Mouse (Mus musculus): ENCODE data around the gene Prl3d2. TPM values are rescaled to one million over a fixed set of nuclear protein-coding genes. Genes with fewer than 3 reads are reported as not detected.
"Not testable (repeated sequence)": the region's sequence is repeated elsewhere in the genome, so short reads cannot be mapped to it uniquely, and the experiment has no call there.

Prl3d2 gene
- polyA plus RNA-seq (2016; fragmentation: Nextera tagmentation; extraction: Ambion mirVana) = not detected in 2 replicates

- not testable (repeated sequence) for H3K4me3 ChIP-seq; ATAC-seq (ENCODE audit: low FRiP score)
- 98% methylated on average over 4 of the region's 4 CpGs for WGBS
Observed at GRCm38 (mm10) chr13:27121398-27121797, at the start of gene Prl3d2. TSS of gene Prl3d2 (plus strand) at chr13:27121698.

DNA sequence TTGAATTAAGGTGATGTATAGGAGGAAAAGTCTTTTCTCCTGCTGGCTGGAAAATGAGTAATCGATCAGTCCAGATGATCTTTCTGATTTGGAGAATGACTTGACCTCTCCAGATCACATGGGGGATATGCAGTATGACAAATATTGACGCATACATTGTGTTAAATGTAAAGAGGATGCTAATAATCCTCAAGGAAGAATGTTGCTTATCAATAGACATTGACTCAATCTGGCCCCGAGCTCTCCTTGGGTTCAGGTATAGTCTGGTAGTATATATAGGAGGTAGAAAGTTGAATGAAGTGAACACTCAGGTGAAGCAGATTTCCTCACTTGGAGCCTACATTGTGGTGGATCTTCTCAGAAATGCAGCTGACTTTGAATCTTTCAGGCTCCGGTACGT, 27.6 kb upstream of the Prl3d2 start, which contains the start of gene Prl3d1:
Gene Prl3d1 (plus strand): TSS at position 301 of the 400 bp plus-strand sequence.
- not testable (repeated sequence) for H3K9ac ChIP-seq; H3K36me3 ChIP-seq; H3K4me1 ChIP-seq; H3K4me2 ChIP-seq (replicated peaks); H3K4me3 ChIP-seq; H3K9me3 ChIP-seq (replicated peaks); ATAC-seq (ENCODE audit: low FRiP score); H3K27me3 ChIP-seq; H3K27ac ChIP-seq
- WGBS = 92% methylated on average over 5 of the region's 5 CpGs

More at GRCm38 (mm10) chr13:27121398-27121797, at the start of gene Prl3d2:
- H3K9ac ChIP-seq; H3K9me3 ChIP-seq (replicated peaks); H3K4me2 ChIP-seq (replicated peaks); H3K27ac ChIP-seq; H3K4me1 ChIP-seq; H3K36me3 ChIP-seq; H3K27me3 ChIP-seq: not testable (repeated sequence)

GRCm38 (mm10) chr13:27148264-27148663, 26.8 kb downstream of the Prl3d2 start:
- Histone ChIP-seq H3K27me3 (no peaks in the 10 kb centered on the region), H3K4me2 (replicated peaks) (no peak overlapping the region), H3K4me3 (no peak overlapping the region), H3K9ac (no peak overlapping the region), H3K36me3 (no peaks in the 10 kb centered on the region), H3K9me3 (replicated peaks) (no peaks in the 10 kb centered on the region), H3K27ac (no peak overlapping the region), H3K4me1 (no peaks in the 10 kb centered on the region)
- ATAC-seq (ENCODE audit: low FRiP score) = no peak
- 62% methylated on average over 1 of the region's 1 CpGs for WGBS

DNA sequence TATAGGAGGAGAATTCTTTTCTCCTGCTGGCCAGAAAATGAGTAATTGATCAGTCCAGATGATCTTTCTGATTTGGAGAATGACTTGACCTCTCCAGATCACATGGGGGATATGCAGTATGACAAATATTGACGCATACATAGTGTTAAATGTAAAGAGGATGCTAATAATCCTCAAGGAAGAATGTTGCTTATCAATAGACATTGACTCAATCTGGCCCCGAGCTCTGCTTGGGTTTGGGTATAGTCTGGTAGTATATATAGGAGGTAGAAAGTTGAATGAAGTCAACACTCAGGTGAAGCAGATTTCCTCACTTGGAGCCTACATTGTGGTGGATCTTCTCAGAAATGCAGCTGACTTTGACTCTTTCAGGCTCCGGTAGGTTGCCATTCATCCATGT, 35.0 kb downstream of the Prl3d2 start, which contains the start of gene Prl3d3:
Gene Prl3d3 (plus strand): TSS at position 301 of the 400 bp plus-strand sequence.
- not testable (repeated sequence) for ATAC-seq (ENCODE audit: low FRiP score); H3K27me3 ChIP-seq; H3K27ac ChIP-seq; H3K9me3 ChIP-seq (replicated peaks); H3K4me3 ChIP-seq; H3K36me3 ChIP-seq; H3K4me1 ChIP-seq; H3K4me2 ChIP-seq (replicated peaks); H3K9ac ChIP-seq
- WGBS = 92% methylated on average over 3 of the region's 3 CpGs

Other genes starting within 250 kb of the Prl3d2 start
- not detected in 2 replicates for gene Prl, start 64.1 kb upstream of the Prl3d2 start, polyA plus RNA-seq (2016; fragmentation: Nextera tagmentation; extraction: Ambion mirVana)
- not detected in 2 replicates for gene Prl3d1, start 27.5 kb upstream of the Prl3d2 start, polyA plus RNA-seq (2016; fragmentation: Nextera tagmentation; extraction: Ambion mirVana)
- not detected in 2 replicates for gene Prl3d3, start 35.1 kb downstream of the Prl3d2 start, polyA plus RNA-seq (2016; fragmentation: Nextera tagmentation; extraction: Ambion mirVana)
- gene Prl3c1, start 75.0 kb downstream of the Prl3d2 start, polyA plus RNA-seq (2016; fragmentation: Nextera tagmentation; extraction: Ambion mirVana) = not detected in 2 replicates
- not detected in 2 replicates for gene Prl3b1, start 120.1 kb downstream of the Prl3d2 start, polyA plus RNA-seq (2016; fragmentation: Nextera tagmentation; extraction: Ambion mirVana)
- gene Prl3a1, start 137.7 kb downstream of the Prl3d2 start, polyA plus RNA-seq (2016; fragmentation: Nextera tagmentation; extraction: Ambion mirVana) = not detected in 2 replicates
- not detected in 2 replicates for gene Prl6a1, start 190.9 kb downstream of the Prl3d2 start, polyA plus RNA-seq (2016; fragmentation: Nextera tagmentation; extraction: Ambion mirVana)
- not detected in 2 replicates for gene Prl8a2, start 224.0 kb downstream of the Prl3d2 start, polyA plus RNA-seq (2016; fragmentation: Nextera tagmentation; extraction: Ambion mirVana)